Mouse (Mus musculus) cerebellum, adult 9-10 months (tissue): Measurements from ENCODE around the gene Rpl34.

Experiments used
- DNase-seq: peaks from one replicate; pipeline ENCODE4 v3.0.0; 2022

The Rpl34 gene

DNA sequence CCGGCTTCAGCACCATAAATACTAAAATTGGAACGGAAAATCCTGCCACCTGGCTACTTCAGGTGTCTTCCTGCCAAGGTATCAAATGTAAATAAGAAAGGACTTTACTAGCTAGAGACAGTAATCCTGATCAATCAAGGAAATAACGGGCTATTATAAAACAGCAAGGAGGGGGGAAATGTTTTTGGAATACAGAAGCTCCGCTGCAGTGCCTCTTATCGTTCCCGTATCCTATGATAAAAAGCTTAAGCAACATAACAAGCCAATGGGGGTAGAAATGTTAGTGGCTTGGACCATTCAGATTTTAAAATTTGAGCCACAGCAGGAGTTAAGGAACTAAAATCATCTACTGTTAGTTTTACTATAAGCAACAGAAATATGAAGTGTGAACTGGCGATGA is 20.1 kb downstream of the Rpl34 start:
- DNase-seq: no peak

- peak; percentile 98 for DNase-seq
Measured at GRCm38 (mm10) chr3:130708967-130709924, 21.0 kb downstream of the Rpl34 start, which contains the start of gene Ostc. Ostc (minus strand) TSS chr3:130709444.

DNA sequence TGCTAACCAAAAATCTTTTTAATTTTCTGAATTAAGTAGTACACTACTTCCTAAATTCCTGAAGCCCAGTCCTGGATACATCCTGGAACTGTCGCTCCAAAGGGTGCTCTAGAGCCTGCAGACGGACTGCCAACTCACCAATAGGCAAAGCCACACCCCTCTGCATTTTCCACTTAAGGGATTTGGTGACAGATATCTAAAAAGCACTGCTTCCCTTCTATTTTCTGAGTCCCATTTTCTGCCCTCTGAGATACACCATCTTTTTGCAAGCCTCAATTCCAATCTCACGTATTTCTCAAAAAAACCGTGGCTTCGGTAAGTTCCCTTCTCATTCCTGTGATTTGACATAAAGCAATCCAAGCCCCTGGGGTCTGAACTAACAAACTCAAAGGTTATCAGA is 21.7 kb downstream of the Rpl34 start:
- DNase-seq: peak; percentile 27

GRCm38 (mm10) chr3:130702289-130702688 is 27.9 kb downstream of the Rpl34 start:
- no peak for DNase-seq

DNA sequence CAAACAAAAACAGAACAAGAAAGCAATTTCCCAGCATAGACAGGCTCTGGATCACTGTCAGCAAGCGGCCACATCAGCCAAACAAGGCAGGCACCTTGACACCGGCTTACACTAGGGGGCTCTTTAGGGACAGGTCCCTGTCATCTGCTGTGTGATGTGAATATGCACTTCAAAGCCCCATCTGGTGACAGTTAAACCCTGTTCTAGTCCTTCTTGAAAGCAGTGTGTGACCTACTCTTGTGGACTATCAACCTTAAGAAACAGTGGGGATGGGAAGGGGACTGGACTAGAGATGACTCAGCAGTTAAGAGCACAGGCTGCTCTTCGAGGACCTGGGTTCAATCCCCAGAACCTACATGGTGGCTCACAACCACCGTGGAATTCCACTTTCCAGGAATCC is 32.6 kb downstream of the Rpl34 start:
- DNase-seq: no peak

DNA sequence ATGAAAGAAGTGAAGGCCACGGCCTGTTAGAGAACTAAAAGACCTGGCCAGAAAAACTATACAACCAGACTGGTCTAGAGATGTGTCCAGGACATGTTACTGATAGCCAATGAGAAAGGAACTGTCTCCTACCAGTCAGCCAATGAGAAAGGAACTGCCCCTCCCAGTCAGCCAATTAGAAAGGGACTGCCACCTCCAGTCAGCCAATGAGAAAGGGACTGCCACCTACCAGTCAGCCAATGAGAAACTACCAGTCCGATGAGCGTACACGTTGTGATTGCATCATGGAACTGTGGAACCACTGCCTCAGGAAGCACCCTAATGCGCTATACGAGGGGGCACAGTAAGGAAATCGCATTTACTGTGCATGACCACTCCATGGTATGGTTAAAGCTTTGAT is 35.5 kb downstream of the Rpl34 start:
- no peak for DNase-seq

- DNase-seq: no peak
Measured at GRCm38 (mm10) chr3:130694041-130694593, 36.1 kb downstream of the Rpl34 start.

DNA sequence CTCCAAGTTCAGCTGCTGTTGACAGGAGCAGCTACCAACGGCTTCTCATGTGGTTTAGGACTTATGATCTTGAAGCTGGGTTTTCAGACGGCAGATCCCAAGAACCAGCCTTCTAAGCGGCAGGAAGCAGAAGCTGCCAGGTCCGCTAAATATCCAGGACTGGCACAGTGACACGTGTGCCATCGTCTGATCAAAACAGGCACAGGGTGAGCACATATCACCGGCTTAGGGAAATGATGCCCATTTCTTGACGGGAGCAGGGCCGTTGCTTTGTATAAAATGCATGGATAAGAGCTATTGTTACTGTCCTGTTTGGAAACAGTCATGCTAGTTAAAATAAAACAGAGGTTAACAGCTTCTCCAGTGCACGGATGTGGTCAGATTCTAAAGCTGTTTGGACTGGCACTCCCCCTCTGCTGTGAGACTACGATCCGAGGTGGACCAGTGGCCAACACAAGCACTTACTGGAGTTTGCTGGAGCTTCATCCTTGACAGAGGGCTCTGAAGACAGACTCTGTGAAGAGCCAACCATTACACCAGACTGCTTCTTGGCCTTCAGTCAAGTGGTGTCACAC is 38.5 kb downstream of the Rpl34 start:
- DNase-seq: no peak

DNA sequence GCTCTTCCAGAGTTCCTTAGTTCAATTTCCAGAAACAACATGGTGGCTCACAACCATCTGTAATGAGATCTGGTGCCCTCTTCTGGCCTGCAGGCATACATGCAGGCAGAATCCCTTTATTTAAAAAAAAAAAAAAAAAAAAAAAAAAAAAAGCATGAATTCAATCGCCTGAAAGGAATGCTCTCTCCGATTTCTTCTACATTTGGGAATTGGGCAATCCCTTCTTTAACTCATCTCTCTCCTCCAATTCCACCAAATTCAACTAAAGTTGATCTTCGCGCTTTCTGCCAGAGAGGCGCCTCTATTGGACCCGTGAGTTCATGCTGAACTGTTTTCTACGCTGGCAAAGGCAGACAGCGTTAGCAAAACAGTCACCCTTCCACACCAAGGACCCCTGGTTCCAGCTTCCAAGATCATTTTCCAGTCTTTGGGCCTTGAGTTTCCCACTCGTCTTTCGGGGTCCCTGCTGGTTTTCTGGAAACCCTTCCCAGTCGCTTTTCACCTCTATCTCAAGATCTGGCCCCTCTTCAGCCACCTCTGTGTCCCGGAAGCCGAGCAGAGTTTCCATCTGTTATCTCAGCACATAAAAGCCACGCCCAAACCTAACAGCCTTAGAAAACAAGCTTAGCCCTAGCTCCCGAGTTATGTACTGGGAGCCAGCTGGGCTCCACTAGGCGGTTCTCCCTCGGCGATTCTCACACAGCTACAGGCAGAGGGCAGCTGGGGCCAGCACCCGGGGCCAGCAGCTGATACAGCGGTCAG is 39.2 kb downstream of the Rpl34 start:
- DNase-seq: no peak

DNA sequence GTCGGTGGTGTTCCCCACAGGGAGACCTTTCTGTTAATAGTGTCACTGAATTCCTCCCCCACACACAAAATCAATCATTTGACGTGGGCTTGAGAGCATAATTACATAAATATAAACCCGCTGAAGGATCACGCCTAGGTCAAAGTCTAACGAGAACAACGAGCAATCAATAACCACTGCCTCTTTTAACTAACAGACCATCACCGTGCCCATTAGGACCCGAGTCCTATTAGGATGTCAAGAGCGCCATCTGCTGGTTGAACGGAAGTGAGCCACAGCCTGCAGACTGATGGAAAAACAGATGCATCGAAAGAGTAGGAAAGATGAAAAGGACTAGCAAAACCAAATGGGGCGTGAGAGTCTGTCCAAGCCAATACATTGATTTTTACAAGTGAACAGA is 40.6 kb downstream of the Rpl34 start:
- DNase-seq: peak; percentile 74

GRCm38 (mm10) chr3:130687051-130687450 is 43.1 kb downstream of the Rpl34 start:
- DNase-seq: no peak

DNA sequence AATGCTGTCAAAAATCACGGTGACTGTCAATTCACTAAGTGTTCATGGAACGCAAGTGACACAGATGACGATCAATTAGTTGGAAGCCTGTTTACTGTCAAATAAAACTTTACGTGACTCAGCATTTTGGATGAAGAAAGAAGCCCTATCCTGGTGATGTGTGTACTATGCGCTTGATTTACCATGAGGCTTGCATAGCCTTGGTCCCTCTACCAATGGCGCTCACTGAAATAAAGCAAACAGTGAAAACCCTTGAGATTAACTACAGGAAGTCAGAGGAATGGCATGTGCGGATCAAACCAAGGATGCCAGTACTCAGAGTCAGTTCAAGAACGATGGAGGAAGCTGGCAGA is 45.2 kb downstream of the Rpl34 start:
- DNase-seq: no peak

DNA sequence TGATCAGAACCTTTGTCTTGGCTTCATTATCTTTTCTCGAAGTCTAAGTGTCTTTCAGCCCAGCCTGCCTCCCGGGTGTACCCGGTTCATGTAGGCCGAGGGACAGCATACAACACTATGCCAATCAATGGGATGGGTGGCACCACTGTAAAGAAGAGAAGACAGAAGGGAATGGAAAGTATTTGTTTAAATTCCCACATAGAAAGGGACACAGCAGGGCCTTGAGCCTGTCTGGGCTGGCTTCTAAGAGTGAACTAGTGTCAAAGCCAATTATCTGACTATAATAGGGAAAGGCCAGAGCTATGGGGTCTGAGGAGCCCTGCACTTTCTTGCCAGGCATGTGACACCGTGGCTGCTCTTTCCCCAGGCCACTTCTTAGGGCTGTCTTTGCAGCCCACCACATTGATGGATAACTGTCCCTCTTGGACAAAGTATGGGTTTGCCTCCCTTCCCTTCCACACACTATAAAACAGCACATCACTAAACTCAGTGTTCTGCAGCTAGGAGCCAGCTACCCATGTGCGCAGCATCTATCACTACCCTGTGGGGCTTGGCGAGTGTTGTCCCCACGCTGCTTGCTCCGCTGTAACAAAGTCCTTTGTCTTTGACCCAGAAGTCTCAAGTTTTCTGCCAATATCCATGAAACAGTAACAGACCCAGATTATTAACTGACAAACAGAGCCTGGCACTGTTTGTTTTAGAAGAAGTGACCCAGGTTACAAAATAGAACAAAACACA is 45.8 kb downstream of the Rpl34 start:
- no peak for DNase-seq

DNA sequence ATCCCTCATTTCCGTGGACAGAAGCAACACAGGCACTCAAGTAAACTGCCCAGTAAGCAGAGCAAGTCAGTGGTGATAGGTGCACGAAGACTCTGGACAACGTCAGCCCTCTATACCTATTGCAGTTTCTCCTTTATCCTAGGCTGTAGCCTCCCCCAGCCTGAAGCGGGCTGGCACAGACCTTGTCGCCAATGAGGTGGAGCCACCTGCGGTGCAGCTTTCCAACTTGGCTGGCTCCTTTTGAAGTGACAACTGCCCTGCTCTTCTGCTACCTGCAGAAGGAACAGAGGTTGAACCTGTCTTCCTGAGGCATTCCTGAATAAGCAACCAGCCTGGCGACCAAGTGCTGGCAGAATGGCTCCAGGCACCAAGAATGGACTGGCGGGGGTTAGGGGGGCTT is 46.4 kb downstream of the Rpl34 start:
- no peak for DNase-seq

DNA sequence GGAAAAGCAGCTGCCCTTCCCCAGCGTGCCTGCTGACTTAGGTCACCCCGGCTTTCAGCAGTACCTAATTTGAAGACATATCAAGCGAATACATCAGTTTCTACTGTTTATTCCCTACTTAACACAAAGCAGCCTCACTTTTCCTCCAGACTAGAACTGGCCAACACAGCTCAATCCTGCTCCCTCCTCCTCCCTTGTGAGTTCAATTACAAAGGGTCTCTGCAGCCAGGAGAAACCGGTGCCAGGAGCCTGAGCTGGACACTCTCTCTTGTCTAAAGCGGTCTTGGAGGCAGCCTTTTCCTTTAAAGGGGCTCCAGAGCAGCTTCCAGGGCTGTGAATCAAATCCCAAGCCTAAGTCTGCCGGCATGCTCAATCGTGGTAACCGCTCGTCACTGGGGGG is 48.0 kb downstream of the Rpl34 start:
- no peak for DNase-seq

DNA sequence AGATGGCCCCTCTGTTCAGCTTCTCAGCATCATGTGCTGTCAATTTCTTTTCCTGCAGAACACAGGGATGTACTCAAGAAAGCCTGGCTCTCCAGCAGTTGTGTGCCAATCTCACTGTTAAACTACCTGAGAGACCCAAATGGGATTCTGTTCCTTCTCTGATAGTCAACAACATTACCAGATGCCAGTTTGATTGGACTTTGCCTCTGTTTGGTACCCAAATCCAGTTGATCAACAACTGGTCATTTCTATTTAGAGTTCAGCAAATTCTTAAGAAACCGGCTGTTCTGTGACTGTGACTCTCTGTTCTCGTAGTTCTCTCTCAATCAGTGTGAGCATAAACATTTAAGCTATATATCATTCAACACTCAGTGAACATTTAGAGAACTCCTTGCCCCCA is 49.0 kb downstream of the Rpl34 start:
- DNase-seq: no peak

DNA sequence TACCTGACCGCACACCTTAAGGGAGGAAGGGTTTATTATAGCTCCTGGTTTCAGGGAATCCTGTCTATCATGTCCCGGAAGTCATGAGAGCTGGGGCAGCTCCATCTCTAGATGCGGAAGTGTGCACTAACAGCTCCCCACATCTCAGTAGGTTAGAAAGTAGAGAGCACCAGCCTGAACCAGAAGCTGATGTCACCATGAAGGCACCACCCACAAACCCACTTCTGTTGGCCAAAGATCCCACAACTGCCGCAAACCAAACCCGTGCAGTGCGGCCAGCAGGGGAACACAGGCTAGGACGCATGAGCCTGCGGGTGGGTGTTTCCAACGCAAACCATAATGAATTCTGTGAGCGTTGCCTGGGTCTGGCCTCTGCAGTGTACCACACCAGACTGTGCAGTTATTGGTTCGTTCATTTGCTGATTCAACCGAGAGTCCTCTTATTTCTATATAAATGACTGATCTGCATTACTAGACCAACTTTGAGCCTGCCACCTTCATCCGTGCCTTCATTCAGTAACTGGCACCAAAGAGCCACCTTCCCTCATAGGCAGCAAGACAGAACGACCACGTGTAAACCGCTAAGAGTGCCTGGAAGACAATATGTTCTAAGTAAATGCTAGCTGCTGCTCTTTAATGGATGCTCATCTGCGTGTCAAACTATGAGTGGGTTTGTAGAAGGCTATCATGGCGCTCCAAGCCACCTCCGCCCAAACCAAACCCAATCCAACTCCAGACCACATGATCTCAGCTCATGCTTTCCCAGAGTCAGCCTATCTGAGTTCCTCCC is 52.3 kb downstream of the Rpl34 start:
- no peak for DNase-seq
